Mouse (Mus musculus) left cerebral cortex, adult 11 months (tissue): Measurements from ENCODE around the gene Polr2j.

Experiments used
- DNase-seq: peaks from one replicate; pipeline ENCODE4 v3.0.0; 2022; ENCODE audit warnings: low spot score

Gene Polr2j

DNA sequence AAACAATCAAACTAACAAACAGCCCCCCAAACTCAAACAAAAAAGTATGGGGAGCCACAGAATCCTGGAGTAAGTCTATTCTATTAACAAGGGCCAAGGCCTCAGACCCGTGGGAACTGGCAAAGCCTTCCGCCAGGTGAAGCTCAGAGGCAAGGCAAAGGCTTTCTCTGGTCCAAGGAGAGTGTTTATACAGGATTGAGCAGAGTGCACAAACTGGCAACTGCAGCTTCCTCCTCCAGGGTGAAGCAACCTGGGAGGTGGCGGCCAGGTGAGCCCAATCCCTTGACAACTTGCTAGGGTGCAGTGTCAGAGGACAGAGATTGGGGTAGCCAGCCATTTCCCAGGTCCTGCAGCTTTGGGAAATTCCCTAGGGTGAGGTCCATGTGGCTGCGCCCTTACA is 50.9 kb downstream of the Polr2j start:
- no peak for DNase-seq

DNA sequence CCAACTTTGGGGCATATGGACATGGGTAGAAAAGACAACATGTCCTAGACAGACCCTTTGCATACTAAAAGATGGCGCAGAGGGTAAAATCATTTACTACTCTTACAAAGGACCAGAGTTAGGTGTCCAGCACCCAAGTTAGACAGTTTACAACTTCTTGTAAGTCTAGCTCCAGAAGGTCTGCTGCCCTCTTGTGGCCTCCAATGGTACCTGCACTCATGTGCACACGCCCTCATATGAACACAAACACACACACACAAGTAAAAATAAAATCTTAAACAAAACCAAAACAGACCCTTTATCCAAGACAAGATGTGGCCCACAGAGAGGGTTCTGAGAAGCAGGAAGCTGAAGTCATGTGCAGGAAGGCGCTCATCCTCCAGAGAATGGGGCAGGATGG is 51.6 kb downstream of the Polr2j start:
- no peak for DNase-seq

DNA sequence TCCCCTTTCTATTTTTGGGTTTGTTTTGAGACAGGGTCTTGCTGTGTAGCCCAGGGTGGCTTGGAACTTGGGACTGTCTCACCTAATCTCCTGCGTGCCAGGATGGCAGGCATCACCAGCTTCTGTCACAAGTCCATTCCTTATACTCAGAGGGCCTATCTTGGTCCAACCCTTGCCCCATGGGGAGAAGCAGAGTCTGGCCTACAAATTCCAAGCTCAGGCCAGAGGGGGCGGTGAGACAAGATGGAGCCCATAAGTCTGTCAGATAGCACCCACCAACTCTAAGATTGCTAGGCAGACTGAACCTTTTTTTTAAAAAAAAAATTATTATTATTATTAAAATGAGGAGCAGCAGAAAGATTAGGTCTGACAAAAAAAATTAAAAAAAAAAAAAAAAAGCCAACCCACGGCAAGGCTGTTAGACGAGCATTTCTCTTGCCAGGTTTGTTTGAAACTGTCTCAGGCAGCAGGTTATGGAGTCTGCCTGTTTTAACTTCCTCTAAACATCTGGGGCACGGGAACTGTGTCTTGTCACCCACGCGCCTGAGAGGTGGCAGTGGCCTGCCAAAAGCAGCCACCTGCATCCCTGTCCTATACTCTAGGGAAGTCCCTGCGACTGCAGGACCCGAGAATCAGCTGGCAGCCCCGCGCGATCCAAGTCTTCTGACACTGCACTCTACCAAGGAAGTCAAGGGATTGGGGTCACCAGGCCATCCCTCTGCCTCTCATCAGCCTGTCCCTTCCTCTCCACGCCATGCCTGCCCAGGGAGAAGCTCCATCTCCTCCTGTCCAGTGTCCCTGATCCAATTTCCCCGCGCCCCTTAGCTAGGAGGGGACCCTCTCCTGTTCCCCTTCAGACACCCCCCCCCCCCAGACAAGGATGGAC is 53.4 kb downstream of the Polr2j start:
- peak; percentile 30 for DNase-seq

DNA sequence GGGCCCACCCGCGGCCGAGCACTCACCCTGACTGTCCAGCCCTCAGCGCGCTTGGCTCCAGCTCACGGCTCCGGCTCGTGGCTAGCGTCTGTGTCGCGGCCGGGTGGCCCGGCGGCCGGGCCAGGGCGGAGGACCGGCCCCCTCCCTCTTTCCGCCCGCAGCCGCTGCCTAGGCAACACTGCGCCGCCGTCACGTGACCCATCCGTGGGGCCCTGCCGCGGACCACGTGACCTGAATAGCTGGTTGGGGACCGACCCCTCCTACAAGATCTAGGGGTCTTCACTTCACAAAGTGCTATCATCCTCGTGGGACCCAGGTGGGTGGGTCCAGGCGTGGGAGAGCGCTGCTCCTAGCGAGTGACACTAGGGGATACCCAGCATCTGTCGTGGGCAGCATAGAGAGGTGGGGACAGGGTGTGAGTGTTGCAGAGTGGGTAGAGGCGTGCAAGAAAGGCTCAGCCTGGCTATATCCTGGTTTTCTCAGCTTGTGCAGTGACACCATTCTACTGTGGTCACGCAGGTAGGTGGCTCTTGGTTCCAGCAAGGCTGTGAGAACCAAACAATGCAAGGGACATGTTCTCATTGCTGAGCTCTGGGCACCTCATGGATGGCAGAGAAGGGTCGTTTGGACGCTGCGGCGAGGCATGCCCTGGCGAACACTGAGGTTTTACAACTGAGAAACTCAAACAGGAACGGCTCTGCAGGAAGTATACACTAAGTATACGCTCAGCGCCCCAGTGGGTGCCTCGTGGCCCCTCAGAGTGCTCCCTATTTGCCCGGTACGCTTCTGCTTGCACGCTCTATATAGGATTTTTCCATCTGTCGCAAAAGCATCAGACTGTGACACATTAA is 54.3 kb downstream of the Polr2j start, which contains the start of gene Orai2:
Gene Orai2 (minus strand): TSS at position 202 of the 851 bp plus-strand sequence.
- DNase-seq, result peak; percentile 85

DNA sequence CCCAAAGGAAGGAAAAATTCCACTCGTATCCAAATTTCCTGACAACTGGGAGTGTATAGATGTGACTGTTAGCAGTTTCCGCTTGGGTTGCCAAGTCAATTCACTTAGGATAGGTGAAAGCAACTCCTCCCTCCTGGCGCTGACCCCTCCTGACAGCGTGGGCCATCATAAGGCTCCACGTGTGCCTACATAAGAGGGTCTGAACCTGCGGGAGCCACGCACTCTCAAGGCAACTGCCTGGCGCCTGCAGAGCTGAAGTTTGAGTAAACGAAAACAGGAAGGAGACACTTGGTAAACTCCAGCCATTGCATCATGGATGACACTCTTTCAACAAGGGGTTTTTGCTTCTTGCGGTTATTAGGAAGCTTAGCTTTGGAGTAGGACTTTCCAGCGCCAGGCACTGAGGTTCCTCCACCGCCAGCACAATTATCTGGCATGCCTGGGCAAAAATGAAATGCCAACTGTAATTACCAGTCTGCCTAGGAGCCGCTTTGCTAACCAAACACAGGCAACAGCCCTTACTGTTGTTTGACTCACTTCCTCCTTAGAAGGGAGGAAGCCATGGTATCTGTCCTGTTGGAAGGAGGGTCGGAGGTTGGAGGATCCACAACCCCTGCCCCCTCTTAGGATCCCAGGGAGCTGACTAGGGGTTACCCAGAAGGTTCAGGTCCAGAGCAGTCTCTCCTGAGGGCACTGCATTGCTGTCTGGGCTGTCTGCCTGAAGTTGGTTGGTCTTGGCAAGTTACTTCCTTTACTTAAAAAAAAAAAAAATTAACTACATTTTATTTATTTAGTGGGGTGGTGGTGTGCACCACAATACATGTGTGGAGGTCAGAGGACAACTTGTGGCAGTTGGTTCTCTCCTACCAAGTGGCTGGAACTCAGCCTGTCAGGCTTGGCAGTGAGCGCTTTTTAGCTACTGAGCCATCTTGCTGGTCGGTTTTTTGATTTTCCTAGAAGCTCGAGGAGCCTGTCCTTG is 55.2 kb downstream of the Polr2j start:
- DNase-seq, result no peak
